Mouse (Mus musculus): ENCODE measurements at regions not wholly inside any gene's neighbourhood (a gene's known extent, or its start where the extent isn't known, plus 50 kb on each side); places are given as distances from the start of the nearest gene placed in this dataset.
"Not testable (repeated sequence)": the region's sequence is repeated elsewhere in the genome, so short reads cannot be mapped to it uniquely, and the experiment has no call there.

DNA sequence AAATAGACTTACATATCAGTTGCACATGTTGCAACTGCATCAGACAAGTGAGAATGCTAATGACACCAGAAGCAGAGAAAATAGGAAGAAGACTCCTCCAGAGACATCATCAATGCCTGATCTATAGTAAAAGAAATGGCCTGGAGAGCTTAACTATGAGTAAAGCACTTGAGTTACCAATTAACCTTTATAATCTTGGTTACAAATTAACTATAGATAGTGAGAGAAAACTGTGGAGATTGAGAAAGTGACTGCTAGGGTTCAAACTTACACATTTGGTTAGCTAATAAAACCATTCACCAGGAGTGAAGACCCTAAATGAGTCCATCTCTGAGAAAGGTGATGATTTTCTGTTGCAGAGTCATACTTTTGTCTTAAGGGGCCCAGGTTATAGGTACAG is 307.4 kb downstream of the Phex start:
- DNase-seq: no peak

GRCm38 (mm10) chrX:157080025-157080424 is 335.1 kb downstream of the Phex start:
- DNase-seq: no peak

DNA sequence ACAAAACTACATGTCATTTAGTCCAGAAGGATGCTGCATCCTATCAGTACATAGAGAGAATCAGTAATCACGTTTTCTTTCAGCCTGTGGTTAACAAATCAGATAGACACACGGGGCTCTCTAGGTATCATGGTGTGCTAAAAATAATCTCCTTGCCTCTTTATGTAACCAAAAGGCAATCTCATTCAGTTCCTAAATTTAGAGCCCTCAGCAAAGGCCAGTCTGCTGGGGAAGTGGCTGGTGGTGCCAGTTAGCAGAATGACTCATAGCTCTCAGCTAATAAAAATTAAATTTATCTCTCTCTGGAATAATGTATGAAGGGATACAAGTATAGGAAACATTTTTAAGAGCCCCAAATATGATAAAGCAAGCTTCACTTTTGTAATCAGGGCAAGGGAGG is 335.5 kb downstream of the Phex start:
- peak; percentile 2 for DNase-seq

DNA sequence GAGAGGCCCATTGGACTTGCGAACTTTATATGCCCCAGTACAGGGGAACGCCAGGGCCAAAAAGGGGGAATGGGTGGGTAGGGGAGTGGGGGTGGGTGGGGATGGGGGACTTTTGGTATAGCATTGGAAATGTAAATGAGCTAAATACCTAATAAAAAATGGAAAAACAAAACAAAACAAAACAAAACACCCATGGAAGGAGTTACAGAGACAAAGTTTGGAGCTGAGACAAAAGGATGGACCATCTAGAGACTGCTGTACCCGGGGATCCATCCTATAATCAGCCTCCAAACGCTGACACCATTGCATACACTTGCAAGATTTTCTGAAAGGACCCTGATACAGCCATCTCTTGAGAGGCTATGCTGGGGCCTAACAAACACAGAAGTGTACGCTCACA is 337.1 kb downstream of the Phex start:
- not testable (repeated sequence) for DNase-seq

GRCm38 (mm10) chrX:157076193-157076592 is 338.9 kb downstream of the Phex start:
- DNase-seq: peak; percentile 4

DNA sequence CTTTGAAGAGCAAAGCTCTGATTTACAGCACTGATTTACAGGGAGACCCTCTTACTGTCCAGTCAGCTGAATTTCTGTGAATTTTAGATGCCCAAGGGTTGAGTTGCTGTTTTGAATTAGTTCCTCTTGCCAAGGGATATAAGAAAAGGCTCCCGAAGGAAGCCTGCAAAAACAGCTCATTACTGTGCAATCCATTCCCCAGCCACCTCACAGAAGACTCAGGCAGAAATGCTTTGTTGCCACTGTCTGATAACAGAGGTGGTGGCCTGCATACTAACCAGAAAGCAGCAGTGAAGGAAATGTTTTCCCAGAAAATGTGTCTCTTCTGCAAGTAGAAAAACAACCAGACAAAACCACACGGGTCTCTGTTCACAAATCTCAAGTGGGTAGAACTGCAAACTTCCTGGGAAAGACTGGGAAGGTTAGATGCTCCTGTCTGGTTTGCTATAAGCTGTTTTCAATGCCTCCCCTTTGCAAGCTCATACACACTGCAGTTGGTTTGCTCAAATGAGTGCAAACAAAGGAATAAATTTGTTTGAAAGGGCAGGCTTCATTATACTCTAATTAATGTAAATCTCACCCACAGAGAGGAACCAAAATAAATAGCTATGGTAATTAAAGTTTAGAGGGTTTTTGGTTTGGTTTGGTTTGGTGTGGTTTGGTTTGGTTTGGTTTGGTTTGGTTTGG is 363.3 kb downstream of the Phex start:
- DNase-seq: no peak

- DNase-seq: peak; percentile 20
These were observed 386.2 kb downstream of the Phex start for GRCm38 (mm10) chrX:157028913-157029312.

DNA sequence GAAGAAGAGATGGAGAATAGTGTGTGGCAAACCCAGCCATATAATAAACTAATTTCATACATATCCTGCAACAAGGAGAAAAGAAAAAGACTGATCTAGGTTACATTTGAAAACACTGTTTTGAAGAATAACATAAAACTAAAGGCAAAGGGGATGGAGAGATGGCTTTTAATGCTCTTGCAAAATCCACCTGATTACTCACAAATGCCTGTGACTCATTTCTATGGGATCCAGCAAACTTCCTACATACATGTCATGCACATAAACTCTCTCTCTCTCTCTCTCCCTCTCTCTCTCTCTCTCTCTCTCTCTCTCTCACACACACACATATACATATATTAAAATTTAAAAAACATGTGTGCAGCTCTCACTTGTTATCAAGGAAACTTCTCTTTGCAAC is 390.8 kb downstream of the Phex start:
- DNase-seq: no peak

DNA sequence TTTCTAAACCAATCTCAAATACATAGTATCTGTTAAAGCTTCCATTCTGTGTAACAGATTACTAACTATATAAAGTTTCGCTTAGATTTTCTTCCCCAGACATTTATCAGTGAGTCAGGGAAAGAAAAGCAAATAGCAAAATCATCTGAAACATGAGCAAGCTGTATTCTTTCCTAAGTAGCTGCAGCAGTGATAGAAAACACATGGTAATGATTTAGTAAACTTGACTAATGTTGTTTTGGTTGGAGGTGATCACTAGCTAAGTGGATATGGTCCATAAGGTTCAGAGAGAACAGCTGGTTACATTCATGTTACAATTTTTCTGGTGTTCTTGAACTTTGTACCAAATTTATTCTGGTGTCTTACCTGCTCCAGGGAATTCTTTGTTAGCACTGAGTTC is 393.3 kb downstream of the Phex start:
- DNase-seq: no peak

DNA sequence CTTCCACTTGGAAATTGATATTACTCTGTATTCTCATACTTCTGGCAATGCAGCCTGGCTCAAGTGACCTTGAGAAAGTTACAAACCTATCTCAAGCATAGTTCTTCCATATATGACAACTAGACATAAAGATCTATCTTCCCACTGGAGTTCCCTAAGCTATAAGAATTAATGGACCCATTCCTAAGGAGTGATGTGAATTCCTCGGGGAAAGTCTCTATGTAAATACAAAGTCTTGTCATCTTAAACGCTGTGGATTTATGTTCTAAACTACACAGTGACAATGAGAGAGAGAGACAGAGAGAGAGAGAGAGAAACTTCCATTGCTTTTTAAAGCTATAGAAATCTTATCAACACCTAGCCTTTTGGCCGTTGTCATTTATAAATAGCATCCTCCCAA is 394.8 kb downstream of the Phex start:
- no peak for DNase-seq

- no peak for DNase-seq
These were observed 425.1 kb downstream of the Phex start for GRCm38 (mm10) chrX:156989986-156990518.

DNA sequence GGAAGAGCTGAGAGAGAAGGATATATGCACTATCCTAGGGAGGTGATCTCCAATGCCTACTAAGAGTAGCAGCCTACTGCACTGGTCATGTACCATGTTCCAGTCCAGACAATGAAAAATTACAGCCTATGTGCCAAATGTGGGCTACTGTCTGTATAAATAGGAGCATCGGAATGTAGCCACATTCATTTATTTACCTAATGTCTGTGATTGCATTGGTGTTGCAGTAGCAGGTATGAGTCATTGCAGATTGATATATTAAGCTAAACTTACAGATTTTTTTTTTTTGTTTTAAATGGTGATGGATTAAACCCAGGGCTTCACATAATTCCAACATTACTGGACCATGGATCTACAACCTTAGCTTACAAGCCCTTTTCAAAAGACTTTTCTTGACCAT is 468.0 kb downstream of the Phex start:
- DNase-seq: no peak

GRCm38 (mm10) chrX:156944223-156944622 is 470.9 kb downstream of the Phex start:
- DNase-seq: no peak

DNA sequence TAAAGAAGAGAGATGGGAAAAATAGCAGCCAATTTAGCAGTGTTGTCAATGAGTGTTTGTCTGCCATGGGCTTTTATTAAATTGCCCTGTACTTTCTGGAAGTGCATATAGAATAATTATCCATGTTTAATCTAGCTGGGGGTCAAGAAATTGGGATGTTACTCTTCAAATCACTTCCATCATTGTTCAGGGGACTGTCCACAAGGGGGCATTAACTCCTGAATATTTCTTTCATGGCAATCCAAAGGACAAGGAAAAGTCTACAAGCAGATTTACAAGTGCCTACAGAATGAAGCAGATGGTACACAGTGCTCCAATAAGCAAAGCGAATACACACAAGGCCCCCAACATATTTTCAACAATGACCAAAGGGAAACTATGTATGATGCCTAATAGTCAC is 501.7 kb downstream of the Phex start:
- DNase-seq: no peak

Data from adrenal gland, adult 2 months (tissue).